Mouse (Mus musculus) colon, adult 2 months (tissue): ENCODE results near the gene Ankfy1. TPM values are rescaled to one million over a fixed set of nuclear protein-coding genes. Genes with fewer than 3 reads are reported as not detected.

ENCODE experiments used
- polyA plus RNA-seq: library from polyadenylated mRNA; depleted of rRNA; stranded (reverse); fragments of >200 nt; gene quantifications from 2 replicates; pipeline ENCODE4 v1.2.3, GENCODE M21; 2012; rRNA removed

Gene Ankfy1
- polyA plus RNA-seq, result 23.0 and 26.1 TPM in 2 replicates

GRCm38 (mm10) chr11:72689551-72690510 lies at the start of gene Ankfy1:
Gene Ankfy1 (plus strand): TSS chr11:72690006.

GRCm38 (mm10) chr11:72795455-72796295 lies 105.9 kb downstream of the Ankfy1 start, which contains the start of the genes Cyb5d2 and Zzef1:
Gene Cyb5d2 (minus strand): TSS chr11:72796142.
Gene Zzef1 (plus strand): TSS chr11:72796226.

Other genes with a start within 250 kb of the Ankfy1 start
- 26.5 and 30.6 TPM in 2 replicates for gene Mybbp1a, start 248.7 kb upstream of the Ankfy1 start, polyA plus RNA-seq
- gene Spns2, start 200.1 kb upstream of the Ankfy1 start, polyA plus RNA-seq, result 20.3 and 21.4 TPM in 2 replicates
- 1.00 and 1.1 TPM in 2 replicates for gene Spns3, start 139.5 kb upstream of the Ankfy1 start, polyA plus RNA-seq
- 12.5 and 13.1 TPM in 2 replicates for gene Ube2g1, start 82.7 kb upstream of the Ankfy1 start, polyA plus RNA-seq
- 4.2 and 5.2 TPM in 2 replicates for gene Cyb5d2, start 106.1 kb downstream of the Ankfy1 start, polyA plus RNA-seq
- gene Zzef1, start 106.2 kb downstream of the Ankfy1 start, polyA plus RNA-seq, result 42.1 and 44.1 TPM in 2 replicates